Mouse (Mus musculus) adrenal gland, adult 2 months (tissue): ENCODE data around the gene Ptprt. TPM values are rescaled to one million over a fixed set of nuclear protein-coding genes. Genes with fewer than 3 reads are reported as not detected.
A peak's percentile ranks its signal among the peaks of the same experiment; 100 is the strongest.

Source experiments
- DNase-seq: peaks from one replicate; pipeline ENCODE4 v3.0.0; 2021
- polyA plus RNA-seq: library from polyadenylated mRNA; depleted of rRNA; stranded (reverse); fragments of >200 nt; gene quantifications from 2 replicates; pipeline ENCODE4 v1.2.3, GENCODE M21; 2012
- total RNA-seq, 2 experiments: library from RNA; stranded (reverse); gene quantifications; 2 replicates each; pipeline ENCODE4 v1.2.3; 2021

Ptprt gene
- total and polyA plus RNA-seq, 3 experiments, result 0.02 to 0.10 (median 0.03) TPM

DNA sequence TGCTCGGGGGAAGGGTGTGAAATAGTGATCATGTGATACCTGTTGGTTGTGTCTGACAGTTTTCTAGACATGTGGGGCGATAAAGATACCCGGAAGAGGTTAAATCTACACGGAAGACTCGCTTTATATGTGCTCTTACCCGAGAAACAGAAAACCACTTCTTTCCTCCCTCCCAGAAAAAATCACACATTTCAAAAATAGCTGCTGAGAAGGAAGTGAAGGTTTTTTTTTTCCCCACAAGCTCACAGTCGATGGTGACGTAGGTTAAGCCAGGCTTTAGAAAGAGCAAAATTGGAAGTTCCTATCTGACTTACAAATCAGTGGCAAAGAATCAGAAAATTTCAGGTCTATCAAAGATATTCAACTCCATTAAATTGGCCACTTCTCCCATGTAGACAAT, 965.1 kb downstream of the Ptprt start:
- DNase-seq, result no peak

DNA sequence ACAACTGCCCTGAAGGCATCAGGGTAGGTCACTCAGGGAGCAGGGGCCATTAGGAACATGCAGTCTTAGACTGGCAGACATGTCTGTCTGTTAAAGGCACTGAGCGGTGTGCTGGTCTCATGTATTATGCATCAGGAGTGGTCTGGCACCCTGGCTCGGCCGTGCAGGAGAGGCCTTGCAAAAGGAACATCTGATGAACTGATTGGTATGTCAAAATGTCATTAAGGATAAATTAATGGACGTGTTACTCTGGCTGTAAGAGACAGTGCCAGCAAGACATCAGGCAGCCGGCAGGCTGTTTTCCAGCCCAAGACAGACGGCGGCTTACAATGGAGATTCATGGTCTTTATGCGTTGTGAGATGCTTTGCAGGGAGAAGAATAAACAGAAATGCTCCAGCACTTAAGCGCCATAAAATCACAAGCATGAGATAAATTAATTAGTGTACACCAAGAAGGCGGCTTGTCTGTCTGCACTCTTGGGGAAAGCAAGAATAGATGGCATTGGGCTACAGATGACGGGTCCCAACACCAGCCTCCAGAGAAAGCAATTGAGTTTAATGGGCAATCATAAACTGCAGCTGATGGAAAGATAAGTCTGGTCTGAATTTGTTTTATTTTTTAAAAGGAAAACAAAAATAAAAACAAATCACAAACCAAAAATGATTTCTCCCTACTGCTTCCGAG, 992.5 kb downstream of the Ptprt start:
- no peak for DNase-seq

DNA sequence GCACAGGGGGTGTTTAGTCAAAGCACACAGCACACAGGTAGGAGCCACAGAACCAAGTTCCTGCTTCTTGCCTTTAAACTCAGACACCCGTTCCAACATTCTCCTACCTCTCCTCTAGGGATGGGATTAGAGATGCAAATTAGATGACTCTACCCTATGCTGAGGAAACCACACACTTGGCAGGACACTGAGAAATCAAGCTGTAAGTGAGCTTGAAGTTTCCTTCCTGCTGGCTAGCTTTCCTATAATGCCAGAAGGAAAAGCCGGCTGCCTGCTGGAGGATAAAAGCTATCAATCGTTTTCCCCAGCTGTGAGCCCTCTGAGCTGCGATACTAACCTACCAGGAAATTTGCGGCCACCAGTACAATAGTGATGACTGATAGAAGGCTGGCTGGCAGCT, 999.0 kb downstream of the Ptprt start:
- DNase-seq, result no peak

DNA sequence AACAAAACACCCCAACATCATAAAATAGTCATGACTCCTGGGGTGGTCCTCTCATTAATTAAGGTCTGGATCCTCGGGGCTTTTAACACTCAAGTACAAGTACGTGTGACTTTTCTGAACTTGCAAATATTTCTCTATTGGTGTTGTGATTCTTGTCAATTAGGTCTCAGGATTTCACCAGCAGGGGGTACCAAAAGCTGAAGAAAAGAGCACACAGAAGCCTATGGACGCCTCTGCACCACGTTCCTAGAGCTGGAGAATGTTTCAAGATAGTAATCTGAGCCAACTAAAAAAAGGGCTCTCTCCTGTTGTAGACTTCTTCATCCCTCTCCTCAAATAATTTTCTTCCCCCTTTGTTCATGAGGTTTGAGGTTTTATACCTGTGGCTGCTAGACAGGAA, 1000.1 kb downstream of the Ptprt start:
- DNase-seq, result peak; percentile 8

DNA sequence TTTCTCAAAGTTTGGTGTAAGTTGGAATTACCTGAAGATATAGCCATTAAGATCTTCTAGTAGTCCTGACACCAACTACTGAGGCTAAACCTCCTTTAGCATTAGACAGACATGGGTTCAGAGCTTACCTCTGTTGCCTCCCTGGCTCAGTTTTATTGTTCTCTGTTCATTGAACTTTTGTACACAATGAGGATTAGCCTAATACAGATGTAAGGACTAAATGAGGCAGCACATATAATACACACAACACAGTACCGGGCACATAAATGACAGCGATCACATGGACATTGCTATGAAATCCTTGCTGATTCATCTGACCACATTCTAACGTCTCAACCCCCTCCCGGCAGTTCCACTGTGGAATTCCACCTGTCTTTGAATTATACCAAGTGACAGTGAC, 1003.9 kb downstream of the Ptprt start:
- DNase-seq, result no peak

DNA sequence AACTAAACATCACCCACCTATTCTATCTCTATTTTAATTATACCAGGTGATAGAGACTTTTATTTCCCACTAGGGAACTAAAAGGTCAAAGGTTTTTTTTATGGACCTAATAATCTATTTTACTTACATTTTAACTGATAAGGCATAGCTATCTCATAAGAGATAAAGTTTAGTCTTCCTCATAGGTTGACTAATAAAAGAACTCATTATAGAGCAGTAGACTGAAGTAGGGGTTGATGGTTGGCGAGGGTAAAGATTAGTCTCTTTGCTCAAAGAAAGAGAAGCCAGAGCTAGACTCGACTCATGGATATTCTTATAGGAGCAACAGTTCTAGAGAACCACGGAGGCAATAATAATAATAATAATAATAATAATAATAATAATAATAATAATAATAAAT, 1004.3 kb downstream of the Ptprt start:
- no peak for DNase-seq

DNA sequence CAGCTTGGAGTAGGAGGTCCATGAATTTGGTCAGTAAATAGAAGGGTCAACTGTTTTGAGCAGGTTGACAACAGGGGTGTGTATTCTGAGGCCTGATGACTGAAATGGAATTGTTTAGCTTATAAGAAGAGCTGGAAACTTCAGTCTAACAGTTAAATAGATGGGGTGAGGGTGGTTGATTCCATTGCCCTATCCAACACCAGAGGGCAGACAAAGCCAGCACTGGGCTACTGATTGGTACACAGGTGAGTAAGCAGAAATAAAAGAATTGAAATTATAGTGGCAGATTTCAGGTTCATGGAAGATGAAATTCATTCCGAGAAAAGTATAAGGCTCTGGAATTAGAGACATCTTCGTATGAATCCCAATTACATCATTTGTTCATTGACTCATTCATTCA, 1020.1 kb downstream of the Ptprt start:
- DNase-seq, result no peak

DNA sequence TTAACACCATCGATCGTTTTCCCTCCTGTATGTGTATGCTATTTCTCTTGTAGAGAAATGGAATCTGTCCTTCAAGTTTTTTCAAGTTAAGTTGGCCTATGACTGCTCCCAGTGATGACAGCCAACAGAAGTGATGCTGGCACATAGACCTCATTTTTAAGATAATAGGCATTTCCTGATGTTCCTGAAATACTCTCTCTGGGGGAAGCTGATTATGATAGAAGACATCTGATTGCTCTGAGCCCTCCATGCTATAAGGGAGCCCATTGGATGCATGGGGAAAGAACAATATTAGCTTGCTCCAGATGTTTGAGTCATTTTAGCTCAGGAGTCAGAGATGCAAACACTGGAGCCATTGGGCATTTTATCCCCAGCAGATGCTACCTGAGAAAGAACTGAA, 1026.9 kb downstream of the Ptprt start:
- no peak for DNase-seq

DNA sequence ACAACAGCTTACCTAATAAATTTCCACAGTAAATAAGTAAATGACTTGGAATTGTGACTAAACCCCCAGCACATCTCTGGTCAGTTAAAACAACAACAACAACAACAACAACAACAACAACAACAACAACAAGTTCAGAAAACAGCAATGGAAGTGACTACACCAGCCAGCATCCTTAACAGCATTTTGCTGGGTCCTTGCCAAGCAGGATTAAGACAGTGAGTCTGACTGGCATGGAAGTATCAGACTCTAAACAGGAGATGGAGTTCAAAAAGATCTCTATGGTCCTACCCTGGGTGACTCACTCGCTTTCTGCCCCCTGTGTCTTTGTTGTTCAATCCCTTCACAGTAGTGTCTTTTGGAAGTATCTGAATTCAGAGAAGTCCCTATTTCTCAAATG, 1035.1 kb downstream of the Ptprt start:
- DNase-seq, result no peak

DNA sequence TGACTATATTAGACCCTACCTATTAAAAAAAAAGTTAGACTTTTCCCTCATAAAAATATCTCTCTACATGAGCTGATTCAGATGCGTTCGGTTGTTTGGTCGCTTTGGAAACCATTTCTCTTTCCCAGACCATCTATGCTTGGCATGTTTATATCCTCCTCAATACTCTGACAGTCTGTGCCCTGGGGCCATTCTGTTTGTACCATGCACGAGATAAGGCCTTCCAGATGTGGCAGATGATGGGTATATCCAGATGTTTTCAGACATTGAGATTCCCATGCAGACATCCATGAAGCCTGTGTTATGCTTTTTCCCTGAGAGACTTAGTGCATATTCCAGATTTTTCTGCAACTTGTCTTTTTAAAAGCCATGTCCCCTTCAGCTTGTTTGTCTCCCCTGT, 1052.5 kb downstream of the Ptprt start:
- no peak for DNase-seq

DNA sequence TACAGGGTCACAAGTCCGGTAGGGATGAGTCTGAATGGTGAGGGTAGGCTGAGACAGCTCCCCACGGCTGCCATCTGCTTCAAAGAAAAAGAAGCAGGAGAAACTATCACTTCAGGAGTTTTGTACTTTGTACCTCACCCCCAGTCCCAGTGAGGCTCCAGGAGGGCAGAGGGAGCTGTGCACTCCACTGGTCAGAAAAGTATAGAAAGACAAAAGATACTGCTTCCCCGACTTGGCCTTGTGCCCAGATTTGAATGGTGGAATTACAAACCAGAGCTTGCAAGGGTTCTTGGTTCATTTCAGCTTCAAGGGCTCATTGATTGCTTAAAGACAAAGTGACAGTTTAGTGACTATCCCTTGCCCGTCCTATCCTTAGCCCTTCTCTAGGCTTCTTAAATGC, 1053.6 kb downstream of the Ptprt start:
- DNase-seq, result no peak

DNA sequence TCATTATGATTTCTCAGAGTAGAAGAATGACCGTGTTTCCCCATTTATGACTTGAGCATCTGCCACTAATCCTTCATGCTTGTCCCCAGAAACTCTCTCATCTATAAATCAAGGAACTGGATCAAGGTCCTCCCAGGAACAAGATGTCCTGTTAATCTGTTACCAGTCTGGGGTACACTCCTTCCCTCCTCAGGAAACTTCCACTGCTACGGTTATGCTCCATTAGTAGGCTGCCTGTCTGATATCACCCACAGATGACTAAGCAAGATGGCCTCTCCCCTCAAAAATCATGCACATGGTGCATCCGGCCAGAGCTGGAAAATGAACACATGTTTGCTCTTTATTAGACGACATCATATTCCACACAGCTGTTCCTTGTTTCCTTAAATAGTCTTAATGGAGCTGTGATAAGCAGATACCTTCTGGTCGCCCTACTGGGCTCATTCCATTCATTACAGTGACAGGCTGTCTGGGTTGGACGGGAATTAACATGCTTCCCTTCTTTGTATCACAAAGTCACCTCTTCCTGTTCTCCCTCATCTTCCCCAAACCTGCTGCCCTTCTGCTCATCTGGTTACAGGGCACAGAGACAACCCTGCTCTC, 1060.6 kb downstream of the Ptprt start:
- no peak for DNase-seq

DNA sequence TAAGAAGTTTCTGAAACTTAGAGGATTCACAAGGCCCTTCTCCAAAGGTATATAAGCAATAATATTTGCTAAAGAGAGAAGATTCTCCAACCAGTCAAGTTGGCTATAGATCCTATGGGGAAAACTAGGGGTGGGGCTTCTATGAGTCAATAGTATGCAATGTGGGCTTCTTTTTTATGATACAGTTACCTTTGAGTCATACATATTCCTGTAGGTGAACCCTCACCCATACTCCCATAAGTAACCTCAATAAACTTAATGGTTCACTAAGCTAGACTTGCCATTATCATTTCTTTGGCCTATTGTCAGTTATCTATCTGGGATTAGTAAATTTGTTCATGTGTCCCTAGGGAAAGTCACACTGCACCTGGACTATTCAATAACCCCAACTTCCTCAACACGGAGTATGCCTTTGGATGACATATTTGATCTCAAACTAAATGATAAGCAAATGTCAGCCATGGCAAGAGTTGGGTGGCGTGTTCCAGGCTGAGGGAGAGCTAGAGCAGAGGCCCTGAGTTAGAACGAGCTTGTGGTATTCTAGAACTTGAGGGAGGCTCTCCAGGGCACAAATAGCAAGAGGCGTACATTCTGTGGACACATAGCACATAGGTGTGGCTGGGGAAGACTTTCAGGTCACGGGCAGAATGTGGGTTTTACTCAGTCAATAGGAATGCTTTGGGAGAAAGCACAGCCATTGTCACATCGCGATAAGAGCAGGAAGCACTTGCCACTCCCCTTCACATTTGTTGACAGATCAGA, 1067.4 kb downstream of the Ptprt start:
- no peak for DNase-seq

DNA sequence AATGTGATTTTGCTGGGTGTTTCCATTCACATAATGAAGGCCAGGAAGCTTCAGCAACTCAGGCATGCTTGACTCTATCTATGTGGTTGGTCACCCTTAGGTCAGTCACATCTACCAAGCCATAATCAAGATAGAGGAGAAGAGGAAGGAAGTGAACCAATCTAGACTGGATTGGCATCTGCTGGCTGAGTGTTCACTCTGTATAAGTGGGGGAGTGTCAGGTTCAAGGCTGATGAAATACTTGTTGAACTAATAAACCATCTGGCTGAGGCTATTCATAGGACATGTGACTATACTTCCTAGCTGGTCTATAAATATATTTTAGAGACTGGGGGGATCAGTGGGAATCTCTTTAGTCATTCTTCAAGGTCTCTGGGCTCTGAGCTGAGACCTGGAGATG, 1086.5 kb downstream of the Ptprt start:
- no peak for DNase-seq

DNA sequence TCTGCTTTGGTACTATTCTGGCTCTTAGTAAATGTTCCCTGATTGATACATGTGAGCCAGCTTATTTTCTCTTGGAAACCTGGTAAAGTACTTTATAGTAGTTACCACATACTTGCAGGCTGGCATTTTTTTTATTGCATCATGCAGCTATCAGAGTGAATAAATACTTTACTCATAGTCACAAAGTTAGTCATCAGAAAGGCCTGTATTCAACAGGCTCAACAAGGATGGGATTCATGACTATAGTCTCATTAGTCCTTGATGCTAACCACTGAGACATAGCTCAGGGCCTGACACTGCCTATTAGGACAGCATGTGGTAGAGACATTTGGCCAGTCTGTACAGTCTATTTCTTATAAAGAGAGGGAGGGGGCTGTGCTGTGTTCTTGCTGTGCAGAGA, 1088.7 kb downstream of the Ptprt start:
- peak; percentile 35 for DNase-seq

DNA sequence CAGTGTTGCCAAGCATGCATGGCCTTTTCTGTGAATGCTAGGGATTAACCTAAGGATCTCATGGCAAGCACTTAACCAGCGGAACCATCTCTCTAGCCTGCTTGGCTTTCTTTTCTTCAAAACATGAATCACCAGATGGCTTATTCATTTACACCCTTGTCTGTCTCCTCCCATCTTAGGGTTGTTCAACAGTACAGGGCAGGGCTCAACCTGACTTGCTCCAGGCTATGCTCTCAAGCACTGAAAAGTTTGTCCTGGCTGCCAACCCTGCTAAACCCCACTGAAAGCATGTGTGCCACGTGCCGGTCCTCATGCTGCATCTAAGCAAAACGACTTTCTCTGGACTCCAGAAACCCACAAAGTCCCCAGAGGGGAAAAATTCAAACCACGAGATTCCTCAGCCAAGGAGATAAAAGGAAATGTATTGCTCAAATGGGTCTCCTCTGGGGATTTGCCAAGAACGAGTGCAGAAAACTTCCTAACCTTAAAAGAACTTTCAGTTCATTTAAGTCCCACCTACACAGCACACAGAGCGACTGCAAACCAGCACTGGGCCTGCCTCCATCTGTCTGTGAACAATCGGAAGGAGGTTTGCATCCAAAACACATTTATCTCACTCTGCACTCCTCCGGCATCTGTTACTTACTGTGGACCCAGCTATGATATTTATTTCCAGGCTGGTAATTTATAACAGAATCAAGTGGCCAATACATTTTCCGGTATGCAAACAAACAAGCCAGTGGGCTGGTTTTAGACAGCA, 1090.5 kb downstream of the Ptprt start:
- peak; percentile 39 for DNase-seq

DNA sequence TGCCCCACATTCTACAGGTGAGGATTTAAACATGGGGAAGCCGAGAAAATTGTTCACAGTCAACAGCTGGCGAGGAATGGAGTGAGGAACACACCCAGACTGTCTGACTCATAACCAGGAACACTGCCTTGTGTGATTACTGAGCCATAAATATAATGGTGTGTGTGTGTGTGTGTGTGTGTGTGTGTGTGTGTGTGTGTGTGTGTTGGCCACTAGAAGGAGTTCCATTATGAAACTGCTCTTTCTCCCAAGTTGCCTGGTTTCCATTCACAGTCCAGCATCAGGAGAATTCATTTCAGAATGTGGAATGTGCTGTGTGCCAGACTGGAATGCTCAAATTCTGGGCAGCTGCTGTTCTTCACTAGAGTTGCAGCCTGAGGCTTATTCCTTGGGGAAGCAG, 1099.4 kb downstream of the Ptprt start:
- peak; percentile 33 for DNase-seq

DNA sequence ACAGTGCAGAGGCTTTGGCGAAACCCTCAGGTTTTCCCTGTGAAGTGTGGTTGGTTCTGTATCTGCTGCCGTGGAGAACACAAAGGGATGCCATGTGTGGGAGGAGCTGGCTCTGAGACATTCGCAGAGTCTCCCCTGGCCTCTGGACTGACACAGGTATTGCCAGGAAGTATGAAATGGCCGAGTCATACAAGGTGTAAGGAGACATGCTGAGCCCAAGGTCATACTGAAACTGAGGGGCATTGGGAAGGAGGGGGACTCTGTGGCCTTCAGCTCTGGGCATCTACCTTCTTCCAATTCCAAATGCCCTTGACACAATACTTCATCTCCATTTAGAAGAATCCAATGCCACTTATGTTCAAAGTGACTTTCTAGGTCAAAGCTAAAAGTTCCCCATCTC, 1103.1 kb downstream of the Ptprt start:
- no peak for DNase-seq

DNA sequence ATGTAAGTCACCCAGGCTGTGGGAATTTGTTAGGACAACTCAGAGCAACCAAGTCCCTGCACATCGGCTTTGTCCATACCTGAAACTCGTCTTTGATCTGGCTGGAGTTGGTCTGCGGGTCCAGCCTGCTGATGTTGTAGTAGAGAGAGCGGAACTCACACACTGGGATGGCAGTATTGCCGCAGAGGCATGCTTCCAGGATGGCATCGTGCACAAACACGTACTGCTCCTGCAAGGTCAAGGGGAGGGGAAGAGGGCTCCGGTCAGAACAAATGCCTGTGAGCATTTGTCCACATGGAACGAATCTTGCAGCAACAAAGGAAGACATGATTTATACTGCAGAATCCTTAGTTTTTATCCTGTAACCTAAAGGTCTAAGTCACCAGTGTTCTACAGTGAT, 1107.3 kb downstream of the Ptprt start:
- DNase-seq, result peak; percentile 42

DNA sequence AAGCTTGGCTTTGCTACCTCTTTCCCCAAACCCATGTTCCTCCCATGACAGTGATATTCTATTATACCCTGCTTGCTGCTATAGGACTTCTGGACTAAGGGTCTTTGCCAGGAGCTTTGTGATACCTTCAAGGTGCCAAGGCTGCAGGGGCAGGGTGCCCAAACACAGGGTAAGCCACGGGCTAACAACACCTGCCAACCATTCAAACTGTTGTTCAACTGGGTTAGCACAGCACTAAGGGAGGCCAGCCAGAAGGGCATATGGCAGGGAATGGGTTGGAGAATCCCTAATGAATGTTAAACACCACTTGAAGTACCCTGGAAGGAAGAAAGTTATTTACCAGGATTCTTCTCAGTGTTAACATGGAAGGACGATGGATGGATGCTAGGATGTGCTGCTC, 1108.9 kb downstream of the Ptprt start:
- DNase-seq, result no peak

DNA sequence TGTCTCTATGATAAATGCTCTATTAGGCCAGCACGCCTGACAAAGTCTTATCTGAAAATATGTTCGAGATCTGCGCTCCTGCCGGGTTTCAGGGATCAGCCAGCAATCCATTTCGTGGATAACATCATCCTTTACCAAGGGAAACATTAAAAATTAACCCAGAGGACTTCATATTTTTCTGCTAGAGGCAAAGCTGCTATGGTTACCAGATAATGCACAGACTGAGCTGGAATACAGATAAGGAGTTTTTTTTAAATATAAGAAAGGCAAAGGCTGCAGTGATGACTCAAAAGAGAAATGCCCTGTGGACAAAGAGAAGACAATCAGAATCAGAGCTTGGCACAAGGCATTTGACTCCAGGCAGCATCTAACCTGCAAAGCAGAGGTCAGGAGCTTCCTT, 1111.4 kb downstream of the Ptprt start:
- no peak for DNase-seq

DNA sequence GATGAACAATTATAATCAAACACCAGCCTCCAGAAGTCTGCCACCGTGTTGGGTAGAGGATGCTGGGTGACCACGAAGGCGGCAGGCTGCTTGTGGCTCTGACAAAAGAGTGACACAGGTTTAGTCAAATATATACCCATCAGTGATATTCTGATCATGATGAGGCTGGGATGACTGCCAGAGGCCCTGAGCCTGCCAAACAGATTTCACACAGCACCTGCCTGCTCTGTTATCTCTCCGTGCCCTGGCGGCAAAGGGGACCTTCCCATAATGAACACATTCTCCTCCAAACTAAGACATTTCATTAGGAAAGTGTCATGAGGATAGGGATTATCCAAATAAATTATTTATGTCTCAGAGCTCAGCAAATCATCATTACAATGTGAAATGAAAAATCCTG, 1113.6 kb downstream of the Ptprt start:
- DNase-seq, result no peak

DNA sequence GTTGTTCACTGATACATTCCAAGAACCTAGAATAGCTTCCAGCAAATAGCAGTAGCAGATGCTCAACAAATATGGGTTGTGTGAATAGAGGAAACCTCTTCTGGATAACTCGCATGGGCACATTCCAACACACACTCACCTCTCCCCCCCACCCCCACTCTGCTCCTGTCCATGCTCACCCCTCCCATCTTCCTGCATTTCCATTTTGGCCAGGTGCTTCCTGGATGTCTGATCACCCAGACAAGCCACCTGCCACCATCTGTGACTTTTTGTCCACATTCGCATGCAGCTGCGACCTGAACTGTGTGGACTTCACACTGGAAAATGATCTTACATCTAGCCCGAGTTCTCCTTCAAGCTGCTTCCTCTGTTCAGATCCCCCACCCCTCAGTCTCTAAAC, 1115.5 kb downstream of the Ptprt start:
- no peak for DNase-seq
